Mouse (Mus musculus): ENCODE measurements at regions not wholly inside any gene's neighbourhood (a gene's known extent, or its start where the extent isn't known, plus 50 kb on each side); places are given as distances from the start of the nearest gene placed in this dataset.

DNA sequence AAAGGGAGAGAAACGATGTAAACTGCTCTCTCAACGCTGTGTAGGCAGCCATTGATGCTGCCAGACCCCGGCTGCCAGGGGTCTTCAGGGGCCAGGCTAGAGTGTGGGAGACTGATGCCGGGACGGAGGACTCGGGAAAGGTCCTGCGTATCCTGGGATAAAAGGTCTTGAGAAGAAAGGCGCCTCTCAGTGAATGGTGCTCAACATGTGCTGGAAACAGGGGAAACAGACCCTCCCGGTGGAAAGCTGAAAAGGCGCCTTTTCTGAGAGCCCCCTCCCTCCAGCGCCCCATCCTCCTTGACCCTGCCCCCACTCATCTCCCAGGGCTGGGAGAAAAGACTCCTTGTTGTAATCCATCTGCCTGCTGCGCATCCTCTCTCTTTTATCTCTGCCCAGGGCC is 101.1 kb upstream of the Lrig1 start:
- TF ChIP-seq CTCF (IDR thresholded peaks at IDR 0.05; ENCODE audit: borderline replicate concordance, insufficient read depth, low read depth, low read length): no peak
- no peak for TF ChIP-seq POLR2A (IDR thresholded peaks at IDR 0.05; ENCODE audit: borderline replicate concordance, insufficient read depth, low read length)

Measured in cerebellum, adult 2 months (tissue).